Mouse (Mus musculus) ZHBTc4 (cell line): ENCODE measurements at regions not wholly inside any gene's neighbourhood (a gene's known extent, or its start where the extent isn't known, plus 50 kb on each side); places are given as distances from the start of the nearest gene placed in this dataset.
"Not testable (repeated sequence)": the region's sequence is repeated elsewhere in the genome, so short reads cannot be mapped to it uniquely, and the experiment has no call there.

ENCODE experiments used
- DNase-seq: peaks from one replicate; pipeline ENCODE4 v3.0.0-alpha.2; 2011; ENCODE audit warnings: low read depth, low spot score

DNA sequence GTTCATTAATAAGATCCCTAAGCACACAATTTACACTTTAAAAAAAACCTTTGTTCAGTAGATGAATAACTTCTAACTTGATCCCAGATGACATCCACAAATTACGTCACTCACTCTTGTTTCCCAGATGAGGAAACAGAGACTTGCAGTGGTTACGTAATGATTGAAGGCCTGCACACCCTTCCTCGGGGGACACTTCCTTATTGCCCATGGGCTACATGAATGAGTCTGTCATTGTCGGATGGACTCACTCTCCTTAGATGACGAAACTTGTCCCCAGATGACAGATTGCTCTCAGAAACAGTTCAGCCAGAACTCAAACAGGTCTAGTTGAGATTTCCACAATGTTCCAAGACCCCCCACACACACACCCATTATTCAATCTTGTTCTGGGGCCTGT lies 111.4 kb upstream of the Dyrk2 start:
- DNase-seq, result no peak

DNA sequence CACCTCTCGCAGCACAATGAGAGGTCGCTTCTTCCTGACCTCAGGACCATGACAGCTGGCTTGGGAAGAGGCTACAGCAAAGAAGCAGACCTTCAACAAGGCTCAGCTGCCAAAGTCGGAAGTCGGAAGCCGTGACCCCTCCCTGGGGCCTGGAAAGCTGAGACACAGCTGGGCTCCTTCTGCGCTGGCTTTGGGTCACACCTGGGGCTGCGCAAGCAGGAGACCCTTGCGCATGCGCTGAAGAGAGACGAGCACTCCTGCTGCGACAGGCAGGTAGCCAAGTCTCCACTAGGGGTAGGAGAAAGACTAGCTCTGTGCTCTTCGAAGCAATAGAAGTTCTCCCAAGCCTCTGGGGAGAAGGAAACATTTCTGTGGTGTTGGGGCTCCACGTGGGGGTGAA lies 109.3 kb upstream of the Dyrk2 start:
- peak; percentile 40 for DNase-seq

DNA sequence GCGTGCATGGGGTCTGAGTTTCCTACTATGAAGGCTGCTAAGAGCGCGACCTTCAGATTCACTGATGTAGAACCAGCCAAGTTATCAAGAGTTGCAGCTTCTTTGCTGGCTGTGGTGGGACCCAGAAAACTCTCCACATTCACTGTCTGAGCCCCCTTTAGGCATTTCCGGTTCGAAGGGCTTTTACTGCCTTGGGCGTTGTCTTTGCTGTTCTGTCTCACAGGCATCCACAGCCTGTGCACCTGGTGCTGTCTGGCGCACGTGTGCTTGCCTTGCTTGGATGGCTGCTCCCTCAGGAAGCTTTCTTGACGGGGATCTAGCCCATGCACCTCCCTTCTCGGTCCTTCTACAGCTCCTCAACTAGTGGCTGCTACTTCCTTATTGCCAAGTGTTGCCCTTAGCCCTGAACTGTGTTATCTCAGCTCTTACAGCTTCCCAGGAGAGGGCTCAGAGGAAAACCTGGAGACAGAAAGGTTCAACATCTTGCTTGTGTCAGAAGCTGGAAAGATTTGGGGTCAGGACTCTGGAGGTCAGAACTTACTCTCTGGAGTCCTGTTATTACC lies 108.3 kb upstream of the Dyrk2 start:
- DNase-seq, result peak; percentile 28

DNA sequence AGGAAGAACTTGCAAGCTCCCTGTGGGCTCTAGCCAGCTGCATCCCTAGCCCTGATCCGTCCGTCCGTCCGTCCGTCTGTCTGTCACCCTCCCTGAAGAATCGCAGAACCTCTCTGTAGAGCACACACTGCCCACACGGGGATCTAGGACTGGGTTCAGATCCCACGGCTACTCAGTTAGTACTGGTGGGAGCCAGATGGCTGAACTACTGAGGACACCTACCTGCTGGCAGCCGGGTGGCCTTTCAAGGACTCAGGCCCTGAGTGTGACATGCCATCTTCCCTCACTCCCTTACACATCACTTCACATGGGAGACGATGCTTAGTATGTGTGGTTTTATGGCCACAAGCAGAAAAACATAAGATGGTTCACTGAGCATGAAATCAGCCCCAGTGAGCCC lies 106.4 kb upstream of the Dyrk2 start:
- no peak for DNase-seq

DNA sequence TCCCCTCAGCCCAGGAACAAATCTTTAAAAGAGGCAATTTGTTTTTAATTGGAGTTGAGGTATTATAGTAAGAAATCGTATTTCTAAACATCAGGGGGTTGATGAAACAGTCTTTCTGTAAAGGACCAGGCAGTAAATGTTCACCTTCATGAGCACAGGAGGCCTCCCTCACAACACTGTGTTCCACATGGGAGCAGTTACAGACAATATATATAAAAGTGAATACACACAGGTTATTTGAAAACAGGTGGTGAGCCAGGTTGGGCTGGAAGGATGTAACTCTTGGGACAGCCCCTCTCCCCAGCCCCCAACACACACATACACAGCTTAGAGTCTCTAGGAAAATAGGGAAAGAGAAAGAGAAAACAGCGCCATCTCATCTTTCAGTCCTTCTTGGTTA lies 105.8 kb upstream of the Dyrk2 start:
- no peak for DNase-seq

DNA sequence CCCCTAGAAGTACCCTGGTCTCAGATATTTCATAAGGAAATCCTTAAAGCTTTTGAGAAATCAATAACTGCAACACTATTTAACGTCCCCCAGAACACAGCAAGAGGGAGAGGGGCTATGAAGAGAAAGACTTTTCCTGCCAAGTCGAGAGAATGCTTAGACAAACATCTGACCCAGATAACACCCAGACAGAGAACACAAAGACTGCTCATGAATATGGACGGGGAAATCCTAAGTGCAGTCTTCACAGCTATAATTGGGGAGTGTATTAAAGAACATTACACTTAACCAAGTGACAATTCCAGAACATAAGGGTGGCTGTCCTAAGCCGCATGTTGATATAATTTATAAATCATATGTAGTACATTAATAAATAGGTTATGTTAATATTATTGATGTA lies 103.3 kb upstream of the Dyrk2 start:
- DNase-seq, result no peak

DNA sequence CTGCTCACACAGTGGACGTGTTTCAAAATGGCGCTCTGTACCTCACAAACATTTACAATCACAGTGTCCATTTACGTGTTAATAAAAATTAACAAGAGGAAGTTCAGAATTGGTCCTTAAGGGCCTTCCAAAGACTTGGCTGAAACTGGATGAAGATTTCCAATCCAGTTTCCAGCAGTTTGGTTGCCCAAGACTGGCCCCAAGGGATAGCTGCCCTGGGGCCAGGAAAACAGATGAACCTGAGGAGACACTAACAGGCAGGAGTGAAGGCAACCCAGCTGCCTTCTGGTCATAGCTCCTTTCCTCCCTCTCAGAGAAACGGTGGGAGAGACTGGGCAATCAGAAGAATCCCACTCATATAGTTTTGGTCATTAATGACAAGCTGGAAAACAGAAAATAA lies 102.6 kb upstream of the Dyrk2 start:
- DNase-seq, result no peak

DNA sequence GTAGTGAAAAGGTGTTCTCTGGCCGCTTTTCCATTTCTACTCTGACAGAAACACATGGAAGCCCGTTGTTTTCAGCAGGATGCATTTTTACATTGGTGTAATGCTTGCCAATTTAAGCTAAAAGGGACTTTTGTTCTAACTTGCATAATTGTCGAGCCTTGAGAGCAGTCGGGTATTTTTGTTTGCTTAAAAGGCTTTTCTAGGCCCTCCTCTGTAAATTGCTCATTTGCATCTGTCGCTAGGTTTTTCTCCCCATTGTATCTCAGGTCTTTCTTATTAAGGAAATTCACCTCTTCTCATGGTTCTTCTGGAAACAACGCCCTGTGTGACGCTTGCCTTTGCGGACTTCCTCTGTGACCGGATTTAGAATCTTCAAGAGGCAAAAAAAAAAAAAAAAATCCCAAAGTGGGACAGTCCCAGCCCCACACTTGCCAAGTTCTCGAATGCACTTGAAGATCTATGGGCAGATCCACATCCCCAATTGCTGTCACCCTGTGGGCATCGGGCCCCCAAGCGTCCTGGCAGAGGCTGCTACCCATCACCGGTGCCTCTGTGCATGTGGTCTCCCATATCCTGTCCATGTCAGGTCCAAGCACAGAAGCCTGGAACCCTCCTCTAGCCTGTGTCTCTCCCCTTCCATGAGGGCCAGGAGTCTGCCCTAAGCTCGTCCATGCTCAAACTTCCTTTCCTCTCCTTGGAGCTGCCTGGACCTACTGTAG lies 100.6 kb upstream of the Dyrk2 start:
- DNase-seq, result no peak

DNA sequence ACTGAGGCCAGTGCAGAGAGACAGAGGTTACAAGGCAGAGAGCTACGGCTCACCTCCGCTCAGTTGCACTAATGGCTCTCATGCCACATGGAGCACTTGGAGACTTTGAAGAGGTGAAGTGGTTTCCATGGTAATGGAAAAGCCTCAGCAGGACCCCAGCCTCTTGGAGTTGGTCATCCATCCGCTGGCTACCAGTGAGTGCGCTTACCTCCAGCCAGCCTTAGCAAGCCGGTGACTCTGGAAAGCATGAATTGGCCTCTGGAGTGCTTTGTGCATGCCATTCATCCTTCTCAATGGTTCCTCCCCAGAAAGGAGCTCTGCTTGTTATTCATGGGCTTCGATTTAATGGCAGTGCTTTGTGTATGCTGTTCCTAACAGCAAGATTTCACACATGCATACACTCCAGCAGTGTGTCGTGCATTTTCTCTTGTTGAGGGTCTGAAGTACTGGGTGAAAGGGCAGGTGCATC lies 91.7 kb upstream of the Dyrk2 start:
- peak; percentile 47 for DNase-seq

DNA sequence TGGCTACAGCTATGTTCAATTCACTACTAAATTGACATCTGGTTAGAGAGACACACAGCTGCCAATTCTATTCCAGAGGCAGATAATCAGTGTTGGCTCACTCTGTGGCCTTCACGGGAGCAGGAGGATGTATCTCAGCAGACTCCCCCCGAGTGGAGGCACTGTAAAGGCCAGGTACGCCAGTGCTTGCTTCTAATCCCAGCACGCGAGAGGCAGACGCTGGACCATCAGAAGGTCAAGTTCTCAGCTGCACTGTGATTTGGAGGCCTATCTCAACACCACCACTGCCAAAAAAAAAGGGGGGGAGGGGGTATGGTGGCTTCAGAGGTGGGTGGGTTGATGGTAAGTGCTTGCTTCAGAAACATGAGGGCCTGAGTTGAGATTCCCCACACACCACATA lies 90.1 kb upstream of the Dyrk2 start:
- no peak for DNase-seq

DNA sequence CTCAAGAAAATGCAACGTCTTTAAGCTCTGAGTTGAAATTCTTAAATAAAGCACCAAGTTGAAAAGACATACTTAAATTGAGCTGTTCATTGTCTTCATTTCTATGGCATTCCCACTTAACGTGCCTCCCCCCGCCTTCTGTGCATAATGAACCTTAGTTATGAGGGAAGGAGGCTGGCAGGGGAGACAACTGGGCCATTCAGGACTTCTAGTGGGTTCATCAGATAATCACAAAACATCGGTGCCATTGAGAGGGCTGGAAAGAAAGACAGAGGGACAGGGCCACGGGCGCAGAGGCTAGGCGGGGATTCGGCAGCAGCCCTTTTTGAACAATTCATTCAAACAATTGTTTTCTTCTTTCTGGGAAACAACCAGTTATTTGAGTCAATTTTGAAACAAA lies 89.6 kb upstream of the Dyrk2 start:
- no peak for DNase-seq

DNA sequence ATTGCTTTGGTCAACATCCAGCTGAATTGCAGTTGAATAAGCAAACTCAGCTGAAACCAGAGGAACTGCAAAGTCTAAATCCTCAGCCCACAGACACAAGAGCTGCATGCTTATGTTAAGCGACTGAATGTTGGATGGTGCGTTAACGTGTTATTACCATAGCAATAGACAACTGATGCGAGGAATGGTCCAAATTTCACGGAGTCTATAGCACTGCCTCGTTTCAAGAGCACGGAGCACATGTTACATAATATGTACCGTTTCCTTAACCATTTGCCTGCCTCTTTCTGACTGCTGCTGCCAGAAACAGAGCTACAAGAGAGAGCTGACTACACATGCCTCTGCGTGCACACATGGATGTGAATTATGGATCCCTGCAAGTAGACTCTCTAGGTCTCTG lies 86.3 kb upstream of the Dyrk2 start:
- no peak for DNase-seq

DNA sequence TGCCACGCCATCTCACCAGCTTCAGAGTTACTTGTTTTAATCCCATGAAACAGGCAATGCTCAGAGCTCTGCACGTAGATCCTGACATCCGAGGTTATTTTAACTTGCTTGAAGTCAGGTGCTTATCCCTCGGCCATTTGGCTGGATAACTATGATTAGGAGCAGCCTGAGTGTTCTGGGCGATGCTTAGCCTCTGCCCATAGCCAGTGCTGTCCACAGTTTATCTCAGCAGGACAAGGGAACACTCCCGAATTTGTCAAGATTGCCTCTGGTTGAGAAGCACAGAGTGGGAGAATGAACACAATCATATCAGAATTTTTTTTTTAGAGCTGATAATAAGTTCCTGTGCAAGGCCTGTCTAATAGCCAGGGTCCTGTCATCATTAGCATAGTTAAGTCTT lies 83.4 kb upstream of the Dyrk2 start:
- no peak for DNase-seq

DNA sequence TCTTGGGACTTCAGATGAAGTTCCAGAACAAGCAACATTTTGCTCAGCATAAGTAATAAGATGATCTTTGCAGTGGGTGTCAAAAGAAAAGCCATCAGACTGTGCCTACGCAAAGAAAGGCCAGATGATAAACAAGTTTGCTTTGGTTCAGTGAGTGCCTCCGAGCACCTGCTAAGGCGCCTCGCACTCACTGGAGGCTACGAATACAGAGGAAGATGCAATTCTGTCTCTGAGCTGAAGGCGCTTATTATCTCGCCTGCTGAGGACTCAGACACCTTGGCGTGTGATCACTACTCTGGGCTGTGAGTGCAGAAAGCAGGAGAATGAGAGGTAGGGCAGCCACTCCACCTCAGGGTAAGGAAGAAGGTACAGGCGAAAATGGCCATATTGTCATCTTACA lies 82.7 kb upstream of the Dyrk2 start:
- no peak for DNase-seq

DNA sequence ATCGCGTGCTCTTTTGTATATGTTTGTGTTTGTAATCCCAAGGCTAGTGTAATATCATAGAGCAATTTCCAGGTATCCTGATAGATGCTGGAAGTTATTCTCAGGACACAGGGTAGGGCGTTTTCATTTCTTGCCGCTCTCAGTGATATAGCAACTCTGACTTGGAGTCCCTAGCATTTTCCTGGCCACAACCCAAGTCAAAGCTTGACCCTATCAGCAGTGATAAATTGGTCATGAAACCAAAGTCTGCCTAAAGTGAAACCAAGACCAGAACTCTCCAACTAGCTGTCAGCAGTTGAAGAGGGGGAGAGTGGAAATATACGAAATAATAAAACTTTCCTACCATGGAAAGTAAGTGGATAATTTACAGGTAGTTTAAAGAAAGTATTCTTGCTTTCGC lies 77.7 kb upstream of the Dyrk2 start:
- no peak for DNase-seq

DNA sequence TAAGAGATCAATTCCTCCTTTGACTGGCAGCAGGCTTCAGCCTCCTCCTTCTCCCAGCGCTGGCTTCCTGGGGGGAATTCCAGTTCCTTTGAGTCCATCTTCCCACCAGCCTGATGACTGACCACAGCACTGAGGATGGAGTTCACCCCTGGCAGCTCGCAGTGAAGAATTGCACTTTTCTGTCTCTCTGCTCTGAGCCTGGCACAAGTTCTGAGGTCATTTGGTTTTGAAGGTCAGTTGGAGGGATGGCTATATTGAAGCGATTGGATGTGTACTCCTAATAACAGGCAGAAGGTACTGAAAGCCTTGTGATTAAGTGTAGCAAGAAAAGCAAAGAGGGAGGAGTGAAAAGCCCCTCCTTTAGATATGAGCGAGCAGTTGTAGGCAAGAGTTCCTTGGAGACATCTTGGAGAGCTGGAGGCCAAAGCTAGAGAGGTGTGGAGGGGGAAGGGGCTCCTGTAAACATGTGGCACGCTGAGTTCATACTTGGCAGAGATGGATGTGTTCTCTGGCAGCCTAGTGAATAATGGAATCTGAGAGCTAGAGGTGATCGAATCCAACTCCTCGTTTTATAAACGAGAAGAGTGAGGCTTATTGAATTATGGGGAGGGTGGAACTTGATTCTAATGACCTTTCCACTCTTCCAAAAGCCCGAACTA lies 77.1 kb upstream of the Dyrk2 start:
- no peak for DNase-seq

DNA sequence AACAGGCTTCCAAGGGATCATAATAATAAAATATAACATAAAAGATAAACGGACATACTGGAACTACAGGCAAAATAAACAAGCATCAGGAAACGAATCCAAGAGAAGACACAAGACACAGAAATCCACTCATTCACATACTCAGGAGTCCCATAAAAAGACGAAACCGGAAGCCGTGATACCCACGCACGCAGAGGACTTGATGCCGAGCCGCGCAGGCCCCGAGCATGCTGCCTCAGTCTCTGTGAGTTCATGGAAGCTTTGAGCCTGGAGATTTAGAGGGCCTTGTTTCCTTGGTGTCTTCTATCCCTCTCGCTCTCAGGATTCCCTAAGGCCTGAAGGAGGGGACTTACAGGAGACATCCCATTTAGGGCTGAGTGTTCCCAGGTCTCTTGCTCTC lies 57.3 kb upstream of the Dyrk2 start:
- no peak for DNase-seq

DNA sequence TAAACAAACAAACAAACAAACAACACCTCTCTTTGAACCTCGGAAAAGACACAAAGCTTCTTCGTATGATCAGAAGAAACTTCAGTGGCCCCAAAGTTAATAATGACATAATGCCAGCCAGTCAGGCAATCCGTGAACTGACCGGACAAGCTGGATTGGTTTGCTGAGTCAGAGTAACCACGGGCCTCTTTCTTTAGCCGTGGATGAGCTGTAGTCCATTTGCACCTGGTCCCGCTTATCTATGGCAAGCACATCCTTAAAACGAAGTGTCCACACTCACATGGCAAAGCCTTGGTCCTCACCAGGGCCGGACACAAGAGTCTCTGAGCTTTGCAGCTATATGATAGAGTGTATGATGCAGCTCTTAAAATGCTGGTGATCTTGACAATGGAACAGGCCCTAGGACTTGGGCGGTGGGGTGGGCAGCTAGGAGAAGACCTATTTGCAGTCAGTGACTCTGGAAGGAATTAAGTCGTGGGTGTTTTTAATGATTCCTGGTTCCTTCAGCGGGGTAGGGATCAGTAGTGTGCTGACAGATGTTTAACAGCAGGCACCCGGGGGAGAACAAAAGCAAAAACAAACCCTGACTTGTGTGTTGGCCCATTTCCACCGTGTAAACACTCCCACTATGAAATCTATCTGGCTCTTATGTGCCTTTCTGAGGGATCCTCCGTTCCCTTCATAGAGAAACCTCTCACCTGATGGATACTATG lies 53.6 kb upstream of the Dyrk2 start:
- no peak for DNase-seq

DNA sequence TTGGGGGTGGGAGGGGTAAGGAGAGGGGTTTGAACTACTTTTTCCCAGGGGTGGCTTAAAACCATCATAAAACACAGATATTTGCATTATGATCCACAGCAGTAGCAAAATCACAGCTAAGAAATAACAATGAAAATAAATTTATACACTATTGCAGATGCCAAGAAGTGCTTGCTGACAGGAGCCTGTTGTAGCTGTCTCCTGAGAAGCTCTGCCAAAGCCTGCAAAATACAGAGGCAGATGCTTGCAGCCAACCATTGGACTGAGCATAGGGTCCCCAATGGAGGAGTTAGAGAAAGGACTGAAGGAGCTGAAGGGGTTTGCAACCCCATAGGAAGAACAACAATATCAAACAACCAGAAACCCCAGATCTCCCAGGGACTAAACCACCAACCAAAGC lies 52.1 kb upstream of the Dyrk2 start:
- not testable (repeated sequence) for DNase-seq
